Mouse (Mus musculus) heart, embryonic 10.5 days (tissue): ENCODE measurements around the gene Opn3. TPM values are rescaled to one million over a fixed set of nuclear protein-coding genes. Genes with fewer than 3 reads are reported as not detected.
A peak's percentile ranks its signal among the peaks of the same experiment; 100 is the strongest.

Experiments
- DNase-seq: peaks from one replicate; pipeline ENCODE4 v3.0.0-alpha.2; 2017; ENCODE audit warnings: low spot score
- H3K27ac ChIP-seq: fragments of 300-500 bp; sonication (generic); 2 replicates; pipeline ENCODE4 v1.5.1; 2016; ENCODE audit warnings: mild to moderate bottlenecking
- H3K27me3 ChIP-seq: fragments of 300-500 bp; sonication (generic); 2 replicates; pipeline ENCODE4 v1.6.1; 2016; ENCODE audit warnings: mild to moderate bottlenecking; ENCODE audit not compliant: poor library complexity, insufficient read depth, severe bottlenecking
- H3K36me3 ChIP-seq: fragments of 300-500 bp; sonication (generic); 2 replicates; pipeline ENCODE4 v1.6.1; 2016; ENCODE audit warnings: mild to moderate bottlenecking, moderate library complexity
- H3K4me1 ChIP-seq: fragments of 300-500 bp; sonication (generic); 2 replicates; pipeline ENCODE4 v1.6.1; 2016; ENCODE audit warnings: mild to moderate bottlenecking
- H3K4me3 ChIP-seq: fragments of 300-500 bp; sonication (generic); 2 replicates; pipeline ENCODE4 v1.5.1; 2016; ENCODE audit warnings: mild to moderate bottlenecking, moderate library complexity
- H3K9me3 ChIP-seq: fragments of 300-500 bp; sonication (generic); 2 replicates; pipeline ENCODE4 v1.6.1; 2016; ENCODE audit warnings: mild to moderate bottlenecking, moderate library complexity
- WGBS: fragments of 180-500 bp; shearing (Covaris S2); methylation state at CpG from one replicate; pipeline ENCODE4 v1.1.7; 2016; 5-methylcytosine and 5-hydroxymethylcytosine counted together
- polyA plus RNA-seq: library from polyadenylated mRNA; unstranded; fragments of >200 nt; fragmentation: Nextera tagmentation; extraction: Ambion mirVana; gene quantifications from 2 replicates; pipeline ENCODE4 v1.2.1, GENCODE M21; 2016

The Opn3 gene
- polyA plus RNA-seq, result 10.8 and 13.7 TPM in 2 replicates

DNA sequence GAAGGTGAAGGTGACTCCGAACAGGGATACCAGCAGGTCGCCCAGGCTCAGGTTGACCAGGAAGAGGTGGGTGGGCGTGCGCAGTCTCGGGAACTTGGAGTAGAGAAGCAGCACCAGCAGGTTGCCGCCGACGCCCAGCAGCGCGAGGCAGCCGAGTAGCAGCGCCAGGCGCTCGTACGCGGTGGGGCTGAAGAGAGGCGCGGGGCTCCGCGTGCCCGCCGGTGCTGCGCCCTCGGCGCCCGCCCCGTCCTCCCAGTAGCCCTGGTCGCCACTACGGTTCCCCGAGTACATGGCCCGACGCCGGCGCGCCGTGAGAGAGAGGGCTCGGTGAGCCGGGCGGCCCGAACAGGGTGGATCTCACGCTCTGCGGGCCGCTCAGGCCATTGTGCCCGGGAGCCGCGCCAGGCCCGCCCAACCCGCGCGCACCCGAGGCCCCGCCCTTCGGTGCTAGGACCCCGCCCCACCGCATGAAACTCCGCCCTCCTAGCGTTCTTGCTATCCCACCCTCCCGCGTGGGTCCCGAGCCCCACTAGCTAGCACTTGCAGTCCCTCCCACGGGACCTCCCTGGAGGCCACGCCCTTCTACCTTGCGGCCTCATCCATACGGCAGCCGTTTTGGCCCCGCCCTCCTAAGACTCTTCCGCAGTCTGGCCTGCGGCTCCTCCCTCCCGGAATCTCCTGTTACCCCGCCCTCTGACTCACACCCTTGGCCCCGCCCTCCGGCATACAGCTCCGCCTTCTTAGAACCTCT is at the start of gene Opn3, which contains the start of gene Chml:
Gene Opn3, minus strand, starts transcription at position 531 of the 751 bp plus-strand sequence.
Gene Chml, minus strand, starts transcription at position 656 of the 751 bp plus-strand sequence.
- Histone ChIP-seq H3K4me1 (peaks cover 25% of the 10 kb centered on the region), H3K4me3 (peak within 1 kb of the TSS; percentile 82), H3K9me3 (no peaks in the 10 kb centered on the region), H3K27me3 (no peaks in the 10 kb centered on the region), H3K27ac (peak within 1 kb of the TSS; percentile 98), H3K36me3 (peaks cover 8% of the 10 kb centered on the region)
- under 1% methylated on average over 72 of the region's 73 CpGs for WGBS
- peak; percentile 100 for DNase-seq

DNA sequence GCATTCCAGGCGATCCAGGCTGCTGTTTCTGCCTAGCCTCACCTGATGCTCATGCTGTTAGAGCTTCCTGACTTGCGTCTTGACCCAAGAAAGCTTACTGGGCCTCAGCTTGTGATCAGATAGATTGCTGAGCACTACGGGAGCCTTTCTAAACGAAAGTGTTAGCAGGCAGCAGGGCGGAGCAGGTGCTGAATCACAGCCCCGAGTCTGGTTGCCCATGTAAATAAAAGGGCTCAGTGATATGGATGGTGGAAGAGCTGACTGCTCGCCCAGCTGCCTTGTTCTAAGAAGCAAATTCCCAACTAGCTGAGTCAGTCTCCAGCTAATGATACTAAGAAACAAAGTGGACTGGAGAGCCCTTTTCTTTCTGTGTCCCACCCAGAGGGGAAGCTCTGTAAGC is 33.2 kb upstream of the Opn3 start:
- H3K27ac ChIP-seq, result no peak overlapping the region
- 24% methylated on average over 7 of the region's 7 CpGs for WGBS
- DNase-seq, result no peak
- peaks cover 10% of the 10 kb centered on the region; the same call in 1 of the 2 replicates for H3K4me1 ChIP-seq
- H3K9me3 ChIP-seq, result no peaks in the 10 kb centered on the region
- H3K27me3 ChIP-seq, result no peaks in the 10 kb centered on the region
- no peaks in the 10 kb centered on the region for H3K36me3 ChIP-seq
- H3K4me3 ChIP-seq, result no peak overlapping the region

DNA sequence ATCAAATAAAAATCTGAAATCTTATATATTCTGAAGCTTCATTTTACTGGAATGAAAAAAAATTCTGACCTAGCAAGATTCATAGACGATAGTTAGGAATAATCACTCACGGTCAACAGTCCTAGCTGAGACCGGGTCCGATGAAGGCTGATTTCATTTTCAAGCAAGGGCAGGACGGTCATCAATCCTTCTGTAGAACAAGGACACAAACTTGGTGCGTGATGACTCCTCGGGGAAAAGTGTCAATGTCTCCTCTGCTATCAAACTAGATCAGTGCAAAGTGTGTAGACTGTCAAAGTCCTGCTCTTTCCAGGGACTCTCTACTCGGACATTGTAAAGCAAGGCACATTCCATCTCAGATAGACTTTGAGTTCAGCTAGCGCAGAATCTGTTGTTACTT is 24.3 kb upstream of the Opn3 start:
- H3K4me1 ChIP-seq, result no peaks in the 10 kb centered on the region
- no peak overlapping the region for H3K4me3 ChIP-seq
- no peaks in the 10 kb centered on the region for H3K36me3 ChIP-seq
- no peak overlapping the region for H3K27ac ChIP-seq
- no peaks in the 10 kb centered on the region for H3K9me3 ChIP-seq
- no peaks in the 10 kb centered on the region for H3K27me3 ChIP-seq
- 88% methylated on average over 9 of the region's 9 CpGs for WGBS
- DNase-seq, result no peak

DNA sequence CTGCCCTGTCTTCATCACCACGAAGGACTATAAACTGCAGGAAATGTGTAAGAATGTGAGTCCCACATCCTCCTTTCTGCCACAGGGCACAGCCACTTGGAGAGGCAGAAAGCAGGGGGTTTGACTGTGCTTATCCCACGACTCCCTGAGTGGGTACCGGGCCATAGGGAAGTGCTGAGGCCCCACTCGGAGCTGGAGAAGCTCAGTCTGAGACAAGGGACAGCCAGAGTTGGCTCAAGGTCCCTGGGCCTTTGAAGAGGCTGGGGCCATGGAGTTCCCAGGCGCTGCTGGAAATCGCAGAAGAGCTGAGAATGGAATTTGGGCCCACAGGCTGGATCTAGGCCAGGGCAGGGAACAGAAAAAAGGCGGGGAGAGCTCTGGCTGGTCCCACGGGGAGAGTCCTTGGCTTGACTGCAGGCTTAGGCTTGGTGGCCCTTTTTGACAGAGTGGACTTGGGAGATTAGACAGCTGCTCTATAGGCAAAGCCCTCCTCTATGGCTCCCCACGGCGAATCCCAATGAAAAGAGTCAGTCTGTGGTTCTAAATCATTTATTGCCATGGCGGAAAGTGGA is 19.8 kb upstream of the Opn3 start:
- 76% methylated on average over 11 of the region's 11 CpGs for WGBS
- Histone ChIP-seq H3K36me3 (no peaks in the 10 kb centered on the region), H3K9me3 (no peaks in the 10 kb centered on the region), H3K4me3 (no peak overlapping the region), H3K27me3 (no peaks in the 10 kb centered on the region), H3K27ac (no peak overlapping the region), H3K4me1 (no peaks in the 10 kb centered on the region)
- DNase-seq, result no peak

DNA sequence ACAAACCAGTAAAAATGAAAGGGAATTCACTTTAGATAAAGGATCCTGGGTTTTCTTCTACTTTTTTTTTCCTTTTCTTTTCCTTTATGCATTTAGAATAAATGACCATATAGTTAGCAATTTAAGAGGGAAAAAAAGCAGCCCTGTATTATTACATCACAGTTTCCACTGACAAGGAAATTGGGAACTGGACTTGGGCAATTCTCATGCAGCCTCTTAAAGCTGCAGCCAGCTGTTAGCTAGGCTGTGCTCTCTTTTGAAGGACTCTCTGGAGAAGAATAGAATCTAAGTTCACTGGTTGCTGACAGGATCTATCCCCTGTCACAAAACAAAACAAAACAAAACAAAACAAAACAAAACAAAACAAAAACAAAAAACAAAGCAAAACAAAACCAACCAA is 15.4 kb upstream of the Opn3 start:
- Histone ChIP-seq H3K4me3 (no peak overlapping the region), H3K4me1 (no peaks in the 10 kb centered on the region), H3K9me3 (no peaks in the 10 kb centered on the region), H3K27ac (no peak overlapping the region), H3K36me3 (no peaks in the 10 kb centered on the region), H3K27me3 (no peaks in the 10 kb centered on the region)
- no peak for DNase-seq

DNA sequence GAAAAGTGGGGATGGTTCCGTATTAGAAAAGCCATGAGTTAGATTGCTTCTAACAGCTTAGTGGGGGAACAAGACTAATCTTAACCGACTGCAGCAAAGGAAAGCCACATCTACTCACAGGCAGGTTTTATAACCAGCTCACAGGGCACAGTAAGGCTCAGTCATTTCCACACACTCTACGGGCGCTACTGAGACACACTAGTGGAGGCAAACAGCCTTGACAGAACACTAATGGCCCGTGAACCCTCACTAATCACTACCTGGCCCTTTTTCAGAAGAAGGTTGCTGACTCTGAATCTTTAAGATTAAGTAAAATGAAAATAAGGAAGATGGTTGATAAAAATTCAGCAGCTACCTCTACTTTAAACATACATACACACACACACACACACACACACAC is 15.0 kb upstream of the Opn3 start:
- Histone ChIP-seq H3K27me3 (no peaks in the 10 kb centered on the region), H3K4me3 (no peak overlapping the region), H3K9me3 (no peaks in the 10 kb centered on the region), H3K36me3 (no peaks in the 10 kb centered on the region), H3K4me1 (no peaks in the 10 kb centered on the region), H3K27ac (no peak overlapping the region)
- no peak for DNase-seq
- 72% methylated on average over 5 of the region's 5 CpGs for WGBS

DNA sequence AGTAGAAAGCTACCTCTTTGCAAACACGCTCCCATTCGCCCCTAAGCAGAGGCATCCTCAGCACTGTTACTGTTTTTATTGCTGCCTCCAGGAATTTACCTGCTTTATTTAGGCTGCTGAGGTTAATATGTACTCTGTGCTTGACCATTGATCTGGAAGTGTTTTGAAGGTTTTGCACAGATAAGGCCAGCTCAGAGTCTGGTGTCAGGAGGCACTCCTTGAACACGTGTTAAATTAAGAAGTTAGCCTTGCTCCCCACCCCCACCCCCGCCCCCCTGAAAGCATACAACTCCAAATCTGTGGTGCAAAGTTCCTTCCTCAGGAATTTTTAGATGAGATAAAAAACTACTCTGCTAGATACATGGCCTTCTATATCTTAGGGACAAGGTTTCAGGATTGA is 8.6 kb upstream of the Opn3 start:
- Histone ChIP-seq H3K4me3 (no peak overlapping the region), H3K36me3 (no peaks in the 10 kb centered on the region), H3K9me3 (no peaks in the 10 kb centered on the region), H3K27ac (no peak overlapping the region), H3K4me1 (peaks cover 6% of the 10 kb centered on the region; the same call in 1 of the 2 replicates), H3K27me3 (no peaks in the 10 kb centered on the region)
- no peak for DNase-seq
- WGBS, result 65% methylated on average over 4 of the region's 4 CpGs

DNA sequence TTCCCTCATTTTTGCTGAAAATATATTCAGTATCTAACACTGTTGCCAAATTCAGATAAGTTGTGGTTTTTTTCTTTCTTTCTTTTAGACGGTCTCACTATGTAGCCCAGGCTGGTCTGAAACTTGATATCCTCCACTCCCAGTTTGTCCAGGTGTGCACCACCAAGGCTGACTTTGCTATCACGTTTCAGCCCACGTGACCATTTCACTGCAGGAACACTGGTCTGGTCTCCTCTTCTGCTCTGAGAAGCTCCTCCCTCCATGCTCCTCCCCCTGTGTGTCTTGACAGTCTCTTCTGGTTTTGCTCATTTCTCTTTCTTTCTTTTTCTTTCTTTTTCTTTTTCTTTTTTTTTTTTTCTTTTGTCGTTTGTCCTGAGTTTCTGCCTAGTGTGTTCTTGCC is 7.2 kb upstream of the Opn3 start:
- Histone ChIP-seq H3K27me3 (no peaks in the 10 kb centered on the region), H3K4me3 (no peak overlapping the region), H3K36me3 (no peaks in the 10 kb centered on the region), H3K4me1 (peaks cover 6% of the 10 kb centered on the region; the same call in 1 of the 2 replicates), H3K27ac (no peak overlapping the region), H3K9me3 (no peaks in the 10 kb centered on the region)
- DNase-seq, result no peak
- 24% methylated on average over 4 of the region's 4 CpGs for WGBS

DNA sequence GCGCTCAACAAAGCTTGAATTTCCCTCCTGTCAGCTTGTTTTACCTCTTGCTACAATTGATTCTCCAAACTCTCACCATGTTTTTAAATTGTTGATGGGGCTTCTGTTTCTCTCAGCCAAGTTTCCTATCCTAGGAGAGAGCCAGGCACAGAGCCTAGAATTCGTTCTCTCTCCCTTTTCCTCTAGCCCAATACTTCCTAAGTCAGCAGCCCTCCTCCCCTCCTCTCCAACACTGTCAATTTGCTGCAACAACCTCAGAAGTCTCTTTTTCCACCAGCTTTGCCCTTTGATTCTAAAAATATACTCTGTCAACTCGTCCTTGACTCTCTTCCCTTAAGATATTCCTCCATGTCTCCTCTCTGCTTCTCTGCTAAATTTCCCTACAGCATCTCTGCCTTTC is 6.8 kb upstream of the Opn3 start:
- peaks cover 6% of the 10 kb centered on the region; the same call in 1 of the 2 replicates for H3K4me1 ChIP-seq
- DNase-seq, result no peak
- no peaks in the 10 kb centered on the region for H3K27me3 ChIP-seq
- H3K9me3 ChIP-seq, result no peaks in the 10 kb centered on the region
- 48% methylated on average over 3 of the region's 3 CpGs for WGBS
- H3K36me3 ChIP-seq, result no peaks in the 10 kb centered on the region
- H3K27ac ChIP-seq, result no peak overlapping the region; the same call in 1 of the 2 replicates
- H3K4me3 ChIP-seq, result no peak overlapping the region

DNA sequence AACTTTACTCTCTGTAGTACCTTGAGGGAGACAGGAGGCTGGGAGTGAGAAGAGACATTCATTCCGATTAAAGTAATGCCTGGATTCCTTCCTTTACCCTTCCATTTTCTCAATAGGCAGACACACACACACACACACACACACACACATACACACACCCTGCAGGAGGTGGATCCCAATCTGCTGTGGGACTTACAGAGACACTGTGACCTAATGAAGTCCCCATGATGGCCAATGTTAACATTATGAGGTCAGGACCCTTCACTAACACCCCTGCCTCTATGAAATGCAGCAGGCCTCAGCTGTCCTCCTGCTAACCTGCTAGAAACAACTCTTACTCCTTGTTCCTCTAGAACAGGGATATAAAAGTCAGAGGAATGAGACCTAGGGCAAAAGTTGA is 5.7 kb upstream of the Opn3 start, which contains the start of gene Wdr64:
Gene Wdr64, plus strand, starts transcription at position 301 of the 400 bp plus-strand sequence.
- no peaks in the 10 kb centered on the region for H3K36me3 ChIP-seq
- 87% methylated on average over 1 of the region's 1 CpGs for WGBS

DNA sequence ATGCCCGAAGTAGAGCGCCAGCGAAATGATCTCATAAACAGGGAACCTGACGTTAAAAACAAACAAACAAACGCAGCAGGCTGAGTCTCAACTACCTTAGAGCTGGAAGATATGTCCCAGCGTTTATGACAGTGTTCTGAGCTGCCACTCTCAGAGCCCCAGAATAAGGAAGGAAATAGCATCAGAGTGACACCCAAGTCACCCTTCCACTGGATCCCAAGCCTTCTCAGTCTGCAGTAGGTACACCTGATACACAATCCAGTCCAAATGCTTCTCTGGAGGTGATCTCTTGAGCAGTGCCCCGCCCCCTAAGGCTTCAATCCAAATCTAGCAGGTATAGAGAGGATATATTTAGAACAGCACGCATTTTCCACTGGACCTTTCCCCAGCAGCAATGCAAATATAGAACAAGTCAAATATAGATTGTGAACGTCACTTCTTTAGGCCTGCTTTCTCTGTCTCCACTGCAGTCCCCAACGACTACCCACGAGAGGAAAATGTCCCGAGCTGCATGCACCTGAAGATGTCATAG is 919 bp upstream of the Opn3 start:
- H3K9me3 ChIP-seq, result no peaks in the 10 kb centered on the region
- DNase-seq, result no peak
- peaks cover 25% of the 10 kb centered on the region for H3K4me1 ChIP-seq
- 36% methylated on average over 12 of the region's 12 CpGs for WGBS
- H3K4me3 ChIP-seq, result peak overlapping the region; percentile 82
- H3K36me3 ChIP-seq, result no peaks in the 10 kb centered on the region
- H3K27ac ChIP-seq, result peak overlapping the region; percentile 98
- H3K27me3 ChIP-seq, result no peaks in the 10 kb centered on the region

More for the DNA sequence above, 5.7 kb upstream of the Opn3 start, which contains the start of gene Wdr64:
- Histone ChIP-seq H3K27ac (no peak within 1 kb of the TSS; the same call in 1 of the 2 replicates), H3K9me3 (no peaks in the 10 kb centered on the region), H3K27me3 (no peaks in the 10 kb centered on the region), H3K4me3 (no peak within 1 kb of the TSS), H3K4me1 (peaks cover 12% of the 10 kb centered on the region)
- DNase-seq, result no peak

DNA sequence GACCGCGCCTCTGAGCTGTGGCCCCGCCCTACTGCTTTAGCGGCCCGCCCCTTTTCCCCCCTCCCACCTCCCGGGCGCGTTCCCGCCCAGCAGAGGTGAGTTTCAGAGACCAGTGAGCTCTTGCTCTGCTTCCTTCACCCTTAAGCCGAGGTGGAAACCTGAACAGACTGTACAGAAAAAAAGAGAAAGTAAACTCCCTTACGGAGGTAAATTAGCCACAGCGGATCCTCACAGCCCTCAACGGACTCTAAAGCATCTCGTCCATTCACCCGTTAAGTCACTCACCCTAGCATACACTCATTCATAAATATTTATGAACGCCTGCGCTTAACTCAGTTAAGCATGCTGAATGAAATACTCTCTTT is 403 bp upstream of the Opn3 start:
- no peak for DNase-seq
- 3% methylated on average over 17 of the region's 17 CpGs for WGBS
- peak overlapping the region; percentile 82 for H3K4me3 ChIP-seq
- H3K27me3 ChIP-seq, result no peaks in the 10 kb centered on the region
- no peaks in the 10 kb centered on the region for H3K9me3 ChIP-seq
- H3K4me1 ChIP-seq, result peaks cover 25% of the 10 kb centered on the region
- H3K36me3 ChIP-seq, result peaks cover 3% of the 10 kb centered on the region; the same call in 1 of the 2 replicates
- peak overlapping the region; percentile 98 for H3K27ac ChIP-seq

DNA sequence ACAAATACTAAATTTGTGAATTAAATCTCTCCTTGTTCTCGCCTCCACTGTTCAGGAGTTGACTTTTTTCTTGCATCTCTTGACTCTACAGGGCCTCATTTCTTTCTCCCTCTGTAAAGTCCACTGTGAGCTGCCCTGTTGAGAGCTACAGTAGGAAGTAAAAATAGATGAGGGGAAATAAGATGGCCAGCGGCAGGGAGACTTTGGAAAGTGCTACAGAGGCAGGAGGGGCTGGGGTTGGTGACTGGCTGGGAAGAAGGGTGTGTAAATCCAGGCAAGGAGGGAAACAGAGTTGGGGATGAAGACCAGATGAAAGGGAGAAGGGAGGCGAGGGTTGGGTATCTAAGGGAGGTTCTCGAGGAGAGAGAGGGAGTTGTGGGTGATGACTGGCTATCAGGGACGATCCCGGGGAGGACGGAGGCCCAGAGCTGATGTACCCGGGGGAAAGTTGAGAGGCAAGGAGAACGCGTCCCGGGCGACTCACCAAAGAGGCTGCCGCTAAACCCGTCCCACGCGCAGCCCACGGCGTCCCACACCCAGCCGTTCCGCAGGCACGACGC is 810 bp downstream of the Opn3 start:
- 1% methylated on average over 22 of the region's 22 CpGs for WGBS
- Histone ChIP-seq H3K9me3 (no peaks in the 10 kb centered on the region), H3K27ac (peak overlapping the region; percentile 98), H3K36me3 (peaks cover 15% of the 10 kb centered on the region), H3K4me1 (peaks cover 25% of the 10 kb centered on the region), H3K4me3 (peak overlapping the region; percentile 82), H3K27me3 (no peaks in the 10 kb centered on the region)
- no peak for DNase-seq
